Mouse (Mus musculus): ENCODE data around the gene Slc10a7. TPM values are rescaled to one million over a fixed set of nuclear protein-coding genes. Genes with fewer than 3 reads are reported as not detected.

The Slc10a7 gene
- polyA plus RNA-seq, 1 experiment: 4.7 TPM

- TF ChIP-seq CTCF (IDR thresholded peaks at IDR 0.05; ENCODE audit: control insufficient read depth, insufficient read depth, low read length) (no peak), POLR2A (IDR thresholded peaks at IDR 0.05; ENCODE audit: borderline replicate concordance, control insufficient read depth, low read depth, low read length) (no peak)
- H3K4me1 ChIP-seq (ENCODE audit: control insufficient read depth, insufficient read depth, low read length): no peaks in the 10 kb centered on the region
- H3K27ac ChIP-seq (ENCODE audit: control insufficient read depth, insufficient read depth, low read depth, low read length, poor library complexity): no peak overlapping the region
- WGBS: 80% methylated on average over 3 of the region's 3 CpGs
- H3K4me3 ChIP-seq (replicated peaks; ENCODE audit: control insufficient read depth, low read depth, low read length): no peak overlapping the region
Observed at GRCm38 (mm10) chr8:78651670-78652069, 142.5 kb downstream of the Slc10a7 start.

GRCm38 (mm10) chr8:78655351-78656045, 146.4 kb downstream of the Slc10a7 start:
- H3K4me1 ChIP-seq (ENCODE audit: control insufficient read depth, insufficient read depth, low read length): no peaks in the 10 kb centered on the region
- WGBS: 84% methylated on average over 1 of the region's 1 CpGs
- TF ChIP-seq CTCF (IDR thresholded peaks at IDR 0.05; ENCODE audit: control insufficient read depth, insufficient read depth, low read length) (no peak), POLR2A (IDR thresholded peaks at IDR 0.05; ENCODE audit: borderline replicate concordance, control insufficient read depth, low read depth, low read length) (no peak)
- no peak overlapping the region for H3K4me3 ChIP-seq (replicated peaks; ENCODE audit: control insufficient read depth, low read depth, low read length)
- no peak overlapping the region for H3K27ac ChIP-seq (ENCODE audit: control insufficient read depth, insufficient read depth, low read depth, low read length, poor library complexity)

- no peak overlapping the region for H3K4me3 ChIP-seq (replicated peaks; ENCODE audit: control insufficient read depth, low read depth, low read length)
- H3K4me1 ChIP-seq (ENCODE audit: control insufficient read depth, insufficient read depth, low read length): no peaks in the 10 kb centered on the region
- WGBS: 79% methylated on average over 10 of the region's 10 CpGs
- TF ChIP-seq CTCF (IDR thresholded peaks at IDR 0.05; ENCODE audit: control insufficient read depth, insufficient read depth, low read length) (no peak), POLR2A (IDR thresholded peaks at IDR 0.05; ENCODE audit: borderline replicate concordance, control insufficient read depth, low read depth, low read length) (no peak)
- no peak overlapping the region for H3K27ac ChIP-seq (ENCODE audit: control insufficient read depth, insufficient read depth, low read depth, low read length, poor library complexity)
Observed at GRCm38 (mm10) chr8:78656700-78657370, 147.7 kb downstream of the Slc10a7 start.

- no peak overlapping the region for H3K4me3 ChIP-seq (replicated peaks; ENCODE audit: control insufficient read depth, low read depth, low read length)
- 90% methylated on average over 5 of the region's 5 CpGs for WGBS
- H3K4me1 ChIP-seq (ENCODE audit: control insufficient read depth, insufficient read depth, low read length): no peaks in the 10 kb centered on the region
- no peak overlapping the region for H3K27ac ChIP-seq (ENCODE audit: control insufficient read depth, insufficient read depth, low read depth, low read length, poor library complexity)
- TF ChIP-seq POLR2A (IDR thresholded peaks at IDR 0.05; ENCODE audit: borderline replicate concordance, control insufficient read depth, low read depth, low read length) (no peak), CTCF (IDR thresholded peaks at IDR 0.05; ENCODE audit: control insufficient read depth, insufficient read depth, low read length) (no peak)
Observed at GRCm38 (mm10) chr8:78658172-78658571, 149.0 kb downstream of the Slc10a7 start.

- Histone ChIP-seq H3K4me1 (ENCODE audit: control insufficient read depth, insufficient read depth, low read length) (no peaks in the 10 kb centered on the region), H3K27ac (ENCODE audit: control insufficient read depth, insufficient read depth, low read depth, low read length, poor library complexity) (no peak overlapping the region), H3K4me3 (replicated peaks; ENCODE audit: control insufficient read depth, low read depth, low read length) (no peak overlapping the region)
- no peak for TF ChIP-seq CTCF (IDR thresholded peaks at IDR 0.05; ENCODE audit: control insufficient read depth, insufficient read depth, low read length)
- no peak for TF ChIP-seq POLR2A (IDR thresholded peaks at IDR 0.05; ENCODE audit: borderline replicate concordance, control insufficient read depth, low read depth, low read length)
- WGBS: 87% methylated on average over 3 of the region's 3 CpGs
Observed at GRCm38 (mm10) chr8:78659617-78660187, 150.6 kb downstream of the Slc10a7 start.

- no peak overlapping the region for H3K4me3 ChIP-seq (replicated peaks; ENCODE audit: control insufficient read depth, low read depth, low read length)
- no peak for TF ChIP-seq POLR2A (IDR thresholded peaks at IDR 0.05; ENCODE audit: borderline replicate concordance, control insufficient read depth, low read depth, low read length)
- TF ChIP-seq CTCF (IDR thresholded peaks at IDR 0.05; ENCODE audit: control insufficient read depth, insufficient read depth, low read length): no peak
- H3K27ac ChIP-seq (ENCODE audit: control insufficient read depth, insufficient read depth, low read depth, low read length, poor library complexity): no peak overlapping the region
- no peaks in the 10 kb centered on the region for H3K4me1 ChIP-seq (ENCODE audit: control insufficient read depth, insufficient read depth, low read length)
- 93% methylated on average over 12 of the region's 12 CpGs for WGBS
Observed at GRCm38 (mm10) chr8:78664306-78664940, 155.3 kb downstream of the Slc10a7 start.

- H3K27ac ChIP-seq (ENCODE audit: control insufficient read depth, insufficient read depth, low read depth, low read length, poor library complexity): no peak overlapping the region
- TF ChIP-seq POLR2A (IDR thresholded peaks at IDR 0.05; ENCODE audit: borderline replicate concordance, control insufficient read depth, low read depth, low read length) (no peak), CTCF (IDR thresholded peaks at IDR 0.05; ENCODE audit: control insufficient read depth, insufficient read depth, low read length) (no peak)
- H3K4me3 ChIP-seq (replicated peaks; ENCODE audit: control insufficient read depth, low read depth, low read length): no peak overlapping the region
- H3K4me1 ChIP-seq (ENCODE audit: control insufficient read depth, insufficient read depth, low read length): no peaks in the 10 kb centered on the region
- 87% methylated on average over 5 of the region's 5 CpGs for WGBS
Observed at GRCm38 (mm10) chr8:78667399-78667798, 158.3 kb downstream of the Slc10a7 start.

GRCm38 (mm10) chr8:78668206-78668605, 159.1 kb downstream of the Slc10a7 start:
- 92% methylated on average over 5 of the region's 5 CpGs for WGBS
- Histone ChIP-seq H3K4me1 (ENCODE audit: control insufficient read depth, insufficient read depth, low read length) (no peaks in the 10 kb centered on the region), H3K4me3 (replicated peaks; ENCODE audit: control insufficient read depth, low read depth, low read length) (no peak overlapping the region), H3K27ac (ENCODE audit: control insufficient read depth, insufficient read depth, low read depth, low read length, poor library complexity) (no peak overlapping the region)
- no peak for TF ChIP-seq POLR2A (IDR thresholded peaks at IDR 0.05; ENCODE audit: borderline replicate concordance, control insufficient read depth, low read depth, low read length)
- TF ChIP-seq CTCF (IDR thresholded peaks at IDR 0.05; ENCODE audit: control insufficient read depth, insufficient read depth, low read length): no peak
